Mouse (Mus musculus): Measurements from ENCODE around the gene Itgb7. TPM values are rescaled to one million over a fixed set of nuclear protein-coding genes. Genes with fewer than 3 reads are reported as not detected.

The Itgb7 gene
- total RNA-seq, 2 experiments from 2014 or later, result 31.0 to 55.3 TPM

DNA sequence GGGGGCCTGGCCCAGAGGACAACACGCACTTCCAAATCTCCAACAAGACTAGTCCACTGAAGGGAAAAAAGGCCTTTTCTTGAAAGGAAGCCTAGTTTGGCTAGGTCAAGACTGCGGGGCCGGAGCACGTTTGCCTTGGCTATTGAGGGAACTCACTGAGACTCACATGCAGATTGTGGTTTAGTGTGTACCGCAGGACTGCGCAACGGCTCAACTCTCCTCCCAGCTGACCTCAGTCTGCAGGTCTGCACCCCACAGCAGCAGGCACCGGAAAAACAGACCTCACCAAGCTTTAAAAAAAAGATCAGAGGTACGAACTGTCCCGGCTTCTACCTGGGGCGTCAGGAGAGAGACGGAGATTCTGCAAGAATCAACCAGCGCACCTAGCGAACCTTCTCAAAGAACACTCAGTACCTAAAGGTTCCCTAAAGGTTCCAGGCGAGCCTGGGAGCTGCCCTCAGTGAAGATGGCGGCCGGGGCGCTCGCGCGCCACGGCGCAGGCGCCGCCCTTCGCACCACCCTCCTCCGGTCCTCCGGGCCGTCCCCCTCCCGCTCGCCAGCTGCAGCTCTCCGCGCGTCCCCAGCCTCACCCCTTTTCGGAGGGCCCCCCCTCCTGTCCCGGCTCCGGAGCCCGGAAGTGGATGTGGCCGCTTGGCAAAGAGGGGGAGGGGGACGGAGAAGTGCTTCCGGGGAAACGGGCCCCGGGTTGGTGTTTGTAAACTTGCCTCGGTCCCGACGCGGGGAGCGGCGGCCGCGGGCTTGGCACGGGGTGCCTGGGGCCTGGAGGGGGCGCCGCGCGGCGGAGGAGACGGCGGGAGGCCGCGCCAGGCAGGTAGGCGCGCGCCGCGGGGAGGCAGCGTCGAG lies 28.5 kb downstream of the Itgb7 start, which contains the start of gene Zfp740:
TSS of gene Zfp740 (plus strand) at position 279 of the 864 bp plus-strand sequence.
- peak; percentile 94 for ATAC-seq (replicated peaks; ENCODE audit: low FRiP score, poor library complexity, severe bottlenecking)

DNA sequence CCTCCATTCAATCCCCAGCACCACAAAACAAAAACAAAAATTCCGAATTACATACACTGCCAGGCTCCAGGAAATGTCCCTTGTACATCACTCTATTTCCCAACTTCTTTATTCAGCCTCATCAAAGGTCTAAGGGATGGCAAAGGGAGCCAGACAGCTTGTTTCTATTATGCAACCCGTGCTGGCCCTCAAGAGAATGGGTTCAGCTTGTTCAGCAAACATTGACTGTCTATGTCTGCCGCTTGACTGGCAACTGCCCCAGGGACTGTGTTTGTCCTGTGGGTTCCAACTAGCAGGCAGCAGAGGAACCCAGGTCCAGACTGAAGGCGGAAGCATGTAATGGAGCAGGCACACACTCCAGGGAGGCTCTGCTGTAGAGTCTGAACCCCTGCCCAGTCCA lies 32.9 kb downstream of the Itgb7 start:
- no peak for ATAC-seq (replicated peaks; ENCODE audit: low FRiP score, poor library complexity, severe bottlenecking)

DNA sequence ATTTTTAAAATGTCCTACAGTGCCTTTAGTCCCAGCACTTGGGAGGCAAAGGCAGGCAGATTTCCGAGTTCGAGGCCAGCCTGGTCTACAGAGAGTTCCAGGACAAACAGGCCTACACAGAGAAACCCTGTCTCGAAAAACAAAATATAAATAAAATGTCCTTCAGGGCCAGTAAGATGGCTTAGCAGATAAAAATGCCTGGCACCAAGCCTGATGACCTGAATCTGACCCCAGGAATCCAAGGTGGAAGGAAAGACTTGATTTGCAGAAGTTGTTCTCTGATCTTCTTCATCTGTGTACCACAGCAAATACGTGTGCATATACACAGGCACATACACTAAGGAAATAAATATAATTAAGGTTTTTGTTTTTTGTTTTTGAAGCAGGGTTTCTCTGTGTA lies 36.4 kb downstream of the Itgb7 start:
- ATAC-seq (replicated peaks; ENCODE audit: low FRiP score, poor library complexity, severe bottlenecking), result no peak

DNA sequence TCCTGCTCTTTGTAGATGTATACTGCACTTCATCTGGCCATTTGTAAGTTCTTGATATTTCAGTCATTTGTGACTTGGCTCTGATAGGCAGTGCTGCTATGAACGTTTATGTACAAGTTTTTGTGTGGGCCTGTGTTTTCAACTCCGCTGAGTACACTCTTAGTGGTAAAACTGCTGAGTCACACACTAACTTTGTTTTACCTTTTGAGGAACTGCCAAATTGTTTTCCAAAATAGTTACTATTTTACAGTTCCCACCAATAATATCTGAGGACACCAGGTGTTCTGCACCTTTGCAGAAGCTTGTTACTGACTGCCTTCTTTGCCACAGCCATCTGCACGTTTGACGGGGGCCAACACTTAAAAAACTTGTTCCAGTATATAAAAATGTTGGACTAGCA lies 37.3 kb downstream of the Itgb7 start:
- ATAC-seq (replicated peaks; ENCODE audit: low FRiP score, poor library complexity, severe bottlenecking), result no peak

DNA sequence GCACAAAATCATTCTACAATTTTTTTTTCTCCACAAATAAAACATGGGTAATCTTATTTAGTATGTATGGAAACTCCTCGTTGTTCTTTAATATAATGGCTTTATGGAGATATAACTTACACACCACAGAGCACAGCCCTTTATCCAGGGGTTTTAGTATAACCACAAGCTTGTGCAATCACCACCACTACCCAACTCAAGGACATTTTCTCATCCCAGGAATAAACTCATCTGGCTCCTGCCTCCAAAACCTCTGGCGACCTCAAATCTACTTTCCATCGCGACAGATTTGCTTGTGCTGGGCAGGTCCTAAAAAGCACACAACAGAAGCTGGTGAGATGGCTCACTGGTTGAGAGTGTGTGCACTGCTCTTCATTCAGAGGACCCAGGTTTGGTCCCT lies 38.1 kb downstream of the Itgb7 start:
- ATAC-seq (replicated peaks; ENCODE audit: low FRiP score, poor library complexity, severe bottlenecking), result no peak

DNA sequence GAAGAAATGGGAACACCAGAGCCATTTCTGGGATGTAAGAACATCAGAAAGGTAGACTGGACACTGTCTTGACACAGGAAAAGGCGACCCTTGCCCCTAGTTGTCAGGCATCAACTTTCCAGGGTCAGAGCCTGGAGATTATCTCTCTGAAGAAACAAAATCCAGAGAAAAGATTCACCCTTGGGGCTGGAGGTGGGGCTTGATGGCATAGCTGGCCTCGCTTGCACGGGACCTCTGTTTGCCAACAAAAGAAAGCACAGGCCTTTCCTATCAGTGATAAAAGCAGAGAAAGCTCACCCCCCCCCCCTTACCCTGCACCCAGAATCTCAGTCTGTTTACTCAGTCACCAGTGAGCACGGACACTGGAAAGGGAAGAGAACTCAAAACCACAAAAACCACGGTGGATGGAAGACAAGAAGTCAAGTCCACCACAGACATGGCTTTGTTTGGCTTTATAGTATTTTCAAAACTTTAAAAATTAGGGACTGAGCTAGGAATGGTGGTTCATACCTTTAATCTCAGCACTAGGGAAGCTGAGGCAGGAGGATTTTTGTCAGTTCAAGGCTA lies 38.8 kb downstream of the Itgb7 start:
- no peak for ATAC-seq (replicated peaks; ENCODE audit: low FRiP score, poor library complexity, severe bottlenecking)

DNA sequence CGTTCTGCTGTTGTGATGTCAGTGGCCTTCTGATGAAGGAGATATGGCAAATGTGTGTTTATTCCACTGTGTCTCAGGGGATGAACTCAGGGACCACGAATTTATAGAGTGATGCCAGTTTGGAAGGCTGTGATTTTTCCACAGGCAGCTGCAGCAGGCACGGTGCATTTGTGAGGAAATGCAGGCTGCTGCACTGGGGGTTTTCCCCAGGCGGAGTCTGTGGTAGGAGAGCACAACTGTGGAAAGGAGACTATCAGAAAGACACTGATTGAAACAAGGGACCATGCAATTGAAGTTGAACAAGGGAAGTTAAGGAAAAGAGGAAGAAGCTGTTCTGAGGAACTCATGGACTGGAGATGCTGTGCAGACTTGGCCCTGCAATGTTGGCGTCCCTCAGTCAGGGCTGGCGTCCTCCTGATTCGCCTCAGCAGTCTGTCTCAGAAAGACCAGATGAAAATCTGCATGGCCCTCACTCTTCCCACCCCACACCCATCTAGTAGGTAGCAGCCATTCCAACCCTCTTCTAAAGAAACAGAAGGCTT lies 39.4 kb downstream of the Itgb7 start:
- ATAC-seq (replicated peaks; ENCODE audit: low FRiP score, poor library complexity, severe bottlenecking), result no peak

DNA sequence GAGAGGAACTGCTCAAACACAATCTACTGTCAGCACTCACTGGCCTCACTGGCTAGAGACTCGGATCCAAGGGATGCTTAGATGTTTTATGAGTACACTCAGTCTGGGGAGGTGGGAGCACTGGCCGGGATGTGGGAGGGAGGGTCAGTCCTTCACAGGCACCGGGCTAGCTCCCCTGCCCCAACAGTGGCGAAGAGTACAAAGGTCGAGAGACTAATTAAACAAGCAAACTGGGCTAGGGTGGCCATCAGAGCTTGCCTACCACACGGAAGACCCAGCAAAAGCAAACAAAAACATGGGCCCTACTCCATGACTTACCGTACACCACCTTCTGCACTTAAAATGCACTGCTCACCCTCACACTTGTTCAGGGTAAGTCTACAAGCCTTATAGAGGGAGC lies 40.0 kb downstream of the Itgb7 start:
- no peak for ATAC-seq (replicated peaks; ENCODE audit: low FRiP score, poor library complexity, severe bottlenecking)

DNA sequence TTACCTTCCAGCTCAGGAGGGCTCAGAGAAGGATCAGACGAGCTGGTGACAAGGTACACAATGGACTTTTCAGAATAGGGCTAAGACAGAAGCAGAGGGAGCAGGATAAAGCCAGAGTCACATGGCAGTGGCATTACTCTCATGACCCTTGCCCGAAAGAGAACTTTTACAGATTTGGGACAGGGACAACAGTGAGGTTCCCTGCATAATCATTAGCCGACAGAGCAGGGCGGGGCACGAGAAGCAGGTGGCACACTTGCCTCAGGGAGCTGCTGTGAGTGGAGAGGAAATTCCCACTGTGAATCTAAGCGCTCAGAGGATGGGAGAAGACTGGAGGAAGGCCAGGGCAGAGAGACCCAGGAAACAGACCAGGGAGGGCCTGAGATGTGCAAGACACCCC lies 42.9 kb downstream of the Itgb7 start:
- no peak for ATAC-seq (replicated peaks; ENCODE audit: low FRiP score, poor library complexity, severe bottlenecking)

DNA sequence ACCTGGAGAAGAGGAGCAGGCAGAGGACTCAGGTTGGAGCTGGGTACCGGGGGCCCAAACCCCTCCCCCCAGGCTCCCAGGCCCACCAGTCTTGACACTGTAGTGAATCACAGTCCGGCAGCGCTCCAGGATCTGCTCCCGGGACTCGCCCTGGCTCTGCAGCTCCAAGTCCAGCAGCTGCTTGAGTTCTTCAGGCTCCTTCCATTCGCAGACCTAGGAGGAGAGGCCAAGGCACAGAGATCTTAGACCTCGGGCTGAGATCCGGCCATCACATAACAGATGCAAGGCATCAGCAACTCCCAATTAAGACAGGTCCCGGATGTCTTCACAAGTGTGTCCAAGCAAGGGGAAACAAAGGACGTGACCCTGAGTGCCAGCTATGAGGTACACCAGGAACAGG lies 43.6 kb downstream of the Itgb7 start:
- no peak for ATAC-seq (replicated peaks; ENCODE audit: low FRiP score, poor library complexity, severe bottlenecking)

DNA sequence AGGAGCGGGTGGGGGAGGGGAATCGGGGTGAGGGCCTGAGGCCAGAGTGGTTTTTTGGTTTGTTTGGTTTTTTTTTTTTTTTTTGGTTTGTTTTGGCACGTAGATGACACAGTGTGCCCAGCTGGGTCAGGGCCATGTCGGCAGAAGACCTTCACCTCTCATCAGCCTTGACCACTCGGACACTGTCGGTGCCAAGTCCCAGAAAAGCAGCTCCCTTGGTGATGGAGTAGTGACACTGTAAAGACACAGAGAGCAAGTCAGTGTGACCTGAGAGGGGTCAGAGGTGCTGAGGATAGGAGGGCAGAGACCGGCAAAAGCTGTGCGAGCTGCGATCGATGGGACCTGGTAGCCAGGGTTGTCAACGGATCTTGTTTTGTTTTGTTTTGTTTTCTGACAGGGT lies 45.5 kb downstream of the Itgb7 start:
- ATAC-seq (replicated peaks; ENCODE audit: low FRiP score, poor library complexity, severe bottlenecking), result no peak

DNA sequence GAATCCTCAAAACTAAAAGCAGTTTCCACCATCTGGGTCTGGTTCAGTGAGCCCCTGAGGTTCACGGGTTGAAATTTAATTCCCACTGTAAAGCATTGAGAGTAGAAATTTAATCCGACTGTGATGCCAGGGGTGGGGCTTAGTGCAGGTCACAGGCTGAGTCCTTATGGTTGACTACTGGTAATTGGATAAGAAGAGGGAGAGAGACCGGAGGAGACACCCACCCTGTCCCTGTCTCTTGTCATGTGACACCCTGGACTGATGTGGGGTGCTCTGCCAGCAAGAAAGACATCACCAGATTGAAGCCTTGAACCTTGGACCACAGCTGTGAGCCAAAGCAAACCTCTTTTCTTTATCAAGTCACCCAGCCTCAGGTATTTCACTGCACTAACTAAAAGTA lies 48.7 kb downstream of the Itgb7 start:
- ATAC-seq (replicated peaks; ENCODE audit: low FRiP score, poor library complexity, severe bottlenecking), result no peak

DNA sequence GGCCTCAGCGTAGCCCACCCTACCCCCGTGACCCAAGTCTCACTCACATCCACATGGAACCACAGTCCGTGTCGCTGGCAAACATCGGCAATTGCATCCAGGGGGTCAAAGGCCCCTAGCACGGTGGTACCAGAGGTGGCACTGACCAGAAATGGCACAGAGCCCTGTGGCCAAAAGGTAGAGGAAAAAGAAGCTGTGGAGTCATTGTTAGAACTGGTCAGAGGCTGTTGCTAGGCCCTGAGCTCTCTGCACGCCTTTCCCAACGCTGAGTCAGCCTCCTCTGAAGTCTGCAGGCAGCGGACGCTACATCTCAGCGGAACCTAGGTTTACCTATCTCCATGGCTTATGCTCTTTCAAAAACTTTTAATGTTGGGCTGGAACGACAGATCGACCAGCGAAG lies 51.8 kb downstream of the Itgb7 start:
- no peak for ATAC-seq (replicated peaks; ENCODE audit: low FRiP score, poor library complexity, severe bottlenecking)

DNA sequence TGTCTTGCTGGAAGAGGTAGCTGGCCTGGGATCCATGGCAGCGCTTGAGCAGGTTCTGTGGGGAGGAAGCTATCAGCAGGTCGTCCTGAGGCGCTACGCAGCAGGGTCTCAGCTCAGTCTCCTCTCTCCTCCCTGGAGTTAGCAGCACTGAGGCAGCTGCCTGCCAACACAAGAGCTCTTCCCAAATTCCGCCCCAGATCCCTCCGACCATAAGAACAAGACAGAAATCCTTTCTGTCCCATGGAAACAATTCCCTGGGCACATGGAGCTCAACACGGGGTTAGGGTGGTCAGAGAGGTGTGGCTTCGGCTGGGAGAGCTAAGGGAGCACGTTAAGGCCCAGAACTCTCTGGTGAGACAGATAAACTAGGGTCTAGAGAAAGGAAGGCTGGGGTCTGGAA lies 52.6 kb downstream of the Itgb7 start:
- no peak for ATAC-seq (replicated peaks; ENCODE audit: low FRiP score, poor library complexity, severe bottlenecking)

DNA sequence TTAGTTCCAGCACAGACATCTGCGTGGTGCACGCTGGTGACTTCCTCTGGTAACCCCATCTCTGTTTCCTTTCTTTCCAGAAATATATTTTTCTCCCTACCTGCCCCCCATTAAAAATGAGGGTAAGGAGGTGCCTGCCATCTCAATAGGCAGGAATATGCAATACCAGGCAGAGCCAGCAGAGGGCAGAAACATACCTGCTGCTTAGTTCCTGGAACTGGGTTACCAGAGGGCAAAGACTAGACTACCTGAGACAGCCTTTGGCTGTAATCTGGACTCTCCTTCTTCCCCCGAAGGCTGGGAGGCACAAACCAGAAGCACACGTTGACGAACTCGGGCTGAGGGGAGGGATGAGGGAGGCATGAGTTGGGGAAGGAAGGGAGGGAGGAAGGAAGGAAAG lies 53.5 kb downstream of the Itgb7 start:
- ATAC-seq (replicated peaks; ENCODE audit: low FRiP score, poor library complexity, severe bottlenecking), result peak; percentile 75

DNA sequence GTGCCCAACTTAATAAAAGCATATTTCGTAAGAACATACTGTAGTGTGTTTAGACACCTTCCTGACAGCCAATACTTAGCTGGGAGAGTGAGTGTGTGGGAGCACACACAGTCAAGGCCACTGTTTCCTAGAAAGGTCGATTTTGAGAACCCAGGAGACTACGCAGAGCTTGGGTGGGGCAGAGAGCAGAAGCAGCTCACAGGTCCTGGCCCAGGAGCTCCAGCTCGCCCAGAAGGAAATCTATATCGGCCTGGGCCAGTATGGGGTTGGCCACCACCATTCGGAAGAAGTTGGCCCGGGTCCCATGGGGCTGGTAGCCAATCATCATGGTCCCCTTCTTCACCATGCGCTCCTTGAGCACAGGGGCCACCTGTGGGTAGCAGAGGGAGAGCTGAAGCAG lies 54.3 kb downstream of the Itgb7 start:
- ATAC-seq (replicated peaks; ENCODE audit: low FRiP score, poor library complexity, severe bottlenecking), result no peak

DNA sequence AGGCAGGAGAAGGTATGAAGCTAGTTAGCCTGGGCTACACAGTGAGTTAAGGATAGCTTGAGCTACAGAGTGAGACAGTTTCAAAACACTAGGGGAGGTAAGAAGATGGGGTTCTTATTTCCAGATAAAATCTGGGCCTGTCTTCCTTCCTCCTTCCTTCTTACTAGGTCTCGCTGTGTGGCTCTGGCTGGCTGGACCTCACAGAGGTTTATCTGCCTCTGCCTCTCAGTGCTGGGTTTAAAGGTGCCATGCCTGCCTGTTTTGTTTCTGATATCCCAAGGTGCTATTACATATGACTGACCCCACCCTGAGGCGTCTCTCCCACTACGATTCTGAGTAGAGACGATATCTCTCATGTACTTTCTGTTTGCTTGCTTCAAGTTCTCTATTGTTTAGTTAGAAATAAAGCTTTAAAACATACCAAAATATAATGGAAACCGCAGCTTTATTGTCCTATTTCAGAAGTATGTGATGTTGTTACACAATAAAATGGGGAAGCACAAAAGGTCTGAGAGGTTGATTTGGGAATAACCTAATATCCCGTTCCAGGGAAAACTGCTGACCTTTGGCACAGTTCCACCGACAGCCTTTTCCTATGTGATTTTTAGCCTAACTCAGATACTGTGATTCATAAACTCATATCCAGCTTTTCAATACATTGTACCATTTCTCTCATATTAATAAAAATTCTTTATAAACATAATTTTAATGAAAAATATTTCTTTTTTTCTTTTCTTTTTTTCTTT lies 55.0 kb downstream of the Itgb7 start:
- no peak for ATAC-seq (replicated peaks; ENCODE audit: low FRiP score, poor library complexity, severe bottlenecking)

DNA sequence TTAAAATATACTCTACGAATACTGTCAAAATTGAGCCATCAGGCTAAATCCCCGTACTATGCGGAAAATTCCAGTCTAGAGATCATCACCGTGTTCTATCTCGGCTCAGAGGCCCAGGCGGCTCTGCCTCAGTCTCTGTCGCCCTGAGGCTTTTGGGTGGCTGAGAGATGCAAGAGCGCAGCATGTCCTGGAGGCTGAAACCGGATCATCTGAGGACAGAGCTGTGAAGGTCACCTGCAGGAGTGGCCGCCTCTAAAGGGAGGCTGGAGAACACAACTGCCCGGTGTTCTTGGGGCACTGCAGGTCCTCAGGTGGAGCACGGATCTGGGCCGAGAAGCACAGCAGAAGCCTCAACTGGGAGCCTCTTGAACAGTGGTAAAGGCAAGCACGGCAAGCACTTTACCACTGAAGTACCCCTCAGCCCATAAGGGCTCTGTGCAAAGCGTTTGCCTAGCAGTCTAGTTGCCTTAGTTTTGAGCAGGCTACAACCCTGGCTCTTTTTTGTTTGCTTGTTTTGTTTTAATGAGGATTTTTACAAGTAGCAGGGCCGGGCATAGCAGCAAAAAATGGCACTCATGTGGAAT lies 55.9 kb downstream of the Itgb7 start:
- no peak for ATAC-seq (replicated peaks; ENCODE audit: low FRiP score, poor library complexity, severe bottlenecking)

DNA sequence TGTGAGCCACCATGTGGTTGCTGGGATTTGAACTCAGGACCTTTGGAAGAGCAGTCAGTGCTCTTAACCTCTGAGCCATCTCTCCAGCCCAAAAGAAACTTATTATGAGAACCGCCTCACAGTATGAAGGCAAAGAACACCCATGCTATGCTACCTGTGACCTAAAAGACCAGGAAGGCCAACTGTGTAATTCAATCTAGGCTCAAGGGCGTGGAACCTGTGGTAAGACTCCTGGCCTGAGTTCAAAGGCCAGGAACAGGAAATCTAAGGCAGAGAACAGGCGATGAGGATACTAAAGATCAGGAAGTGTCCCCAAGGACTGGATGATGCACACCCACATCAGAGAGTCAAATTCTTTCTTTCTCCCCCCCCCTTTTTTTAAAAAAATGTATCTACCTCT lies 58.2 kb downstream of the Itgb7 start:
- ATAC-seq (replicated peaks; ENCODE audit: low FRiP score, poor library complexity, severe bottlenecking), result no peak

DNA sequence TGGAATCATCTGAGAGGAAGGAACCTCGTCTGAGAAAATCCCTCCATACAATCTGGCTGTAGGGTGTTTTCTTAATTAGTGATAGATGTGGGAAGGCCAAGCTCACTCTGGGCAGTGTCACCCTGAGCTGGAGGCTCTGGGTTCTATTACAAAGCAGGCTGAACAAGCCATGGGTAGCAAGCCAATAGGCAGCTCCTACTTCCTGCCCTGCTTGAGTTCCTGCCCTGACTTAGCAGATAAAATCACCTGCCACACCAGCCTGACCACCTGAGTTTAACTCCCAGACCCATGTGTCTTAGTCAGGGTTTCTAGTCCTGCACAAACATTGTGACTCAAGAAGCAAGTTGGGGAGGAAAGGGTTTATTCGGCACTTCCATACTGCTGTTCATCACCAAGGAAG lies 62.7 kb downstream of the Itgb7 start:
- no peak for ATAC-seq (replicated peaks; ENCODE audit: low FRiP score, poor library complexity, severe bottlenecking)

Data from erythroblast, adult 5-6 weeks (primary cell).